8 mouse cellular contexts compared by ENCODE assay signal in the genomic region with DNA sequence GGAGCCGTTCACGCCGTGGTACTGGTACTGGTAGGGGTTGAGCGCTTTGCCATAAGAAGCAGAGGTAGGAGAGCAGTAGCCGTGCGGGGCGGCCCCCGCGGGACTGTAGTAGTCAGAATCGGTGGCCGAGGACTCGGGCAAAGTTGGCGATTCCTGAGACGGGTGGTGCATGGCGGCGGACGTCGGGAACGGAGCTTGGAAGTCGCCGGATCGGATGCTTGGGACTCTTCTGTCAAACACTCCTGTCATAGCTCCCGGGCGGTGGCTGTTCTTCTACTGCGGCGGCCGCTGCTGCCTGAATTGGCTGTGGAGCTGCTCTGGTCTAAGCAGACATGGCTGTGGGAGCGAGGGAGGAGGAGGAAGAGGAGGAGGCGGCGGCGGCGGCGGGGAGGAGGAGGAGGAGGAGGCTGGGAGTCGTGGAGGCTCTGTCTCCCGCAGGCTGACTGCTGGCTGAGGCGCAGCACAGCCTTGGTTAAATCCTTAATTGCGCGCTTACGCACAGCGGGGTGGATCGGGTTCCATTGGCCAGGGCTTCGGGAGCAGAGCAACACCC. TPM values are rescaled to one million over a fixed set of nuclear protein-coding genes. Genes with fewer than 3 reads are reported as not detected.
DNase-seq lines count a peak whose midpoint lies in the region; ATAC-seq lines count a peak whose summit lies in the region.

A gene (minus strand): TSS at position 448 of the 553 bp plus-strand sequence.

- peak within 1 kb of the TSS; percentile 87 for H3K27ac ChIP-seq in embryonic facial prominence, embryonic 15.5 days (replicated peaks)
- no peak within 1 kb of the TSS; the same call in 1 of the 2 replicates for H3K27ac ChIP-seq in hindbrain, embryonic 12.5 days
- H3K27ac ChIP-seq in liver, embryonic 12.5 days: no peak within 1 kb of the TSS

- peak within 1 kb of the TSS; percentile 57 for H3K4me3 ChIP-seq in embryonic facial prominence, embryonic 15.5 days (replicated peaks)
- peak within 1 kb of the TSS; percentile 40 for H3K4me3 ChIP-seq in hindbrain, embryonic 12.5 days
- H3K4me3 ChIP-seq in liver, embryonic 12.5 days: peak within 1 kb of the TSS; percentile 32

- ATAC-seq in embryonic facial prominence, embryonic 15.5 days (ENCODE audit: insufficient number of reproducible peaks, low FRiP score, low TSS enrichment, low read depth): peak; percentile 94
- peak; percentile 57 for ATAC-seq in hindbrain, embryonic 12.5 days (ENCODE audit: low FRiP score)
- no peak for ATAC-seq in liver, embryonic 12.5 days
- ATAC-seq in inflammation-experienced regulatory T-cells, adult 6 months: no peak

- no peaks in the 10 kb centered on the region for H3K9me3 ChIP-seq in embryonic facial prominence, embryonic 15.5 days (replicated peaks)
- H3K9me3 ChIP-seq in hindbrain, embryonic 12.5 days (replicated peaks): no peaks in the 10 kb centered on the region
- H3K9me3 ChIP-seq in liver, embryonic 12.5 days (replicated peaks): no peaks in the 10 kb centered on the region

- peaks cover 37% of the 10 kb centered on the region for H3K4me1 ChIP-seq in embryonic facial prominence, embryonic 15.5 days
- H3K4me1 ChIP-seq in hindbrain, embryonic 12.5 days: peaks cover 20% of the 10 kb centered on the region
- H3K4me1 ChIP-seq in liver, embryonic 12.5 days: peaks cover 6% of the 10 kb centered on the region

- H3K4me2 ChIP-seq in embryonic facial prominence, embryonic 15.5 days (replicated peaks): peak within 1 kb of the TSS; percentile 80
- H3K4me2 ChIP-seq in hindbrain, embryonic 12.5 days (replicated peaks): peak within 1 kb of the TSS; percentile 57
- peak within 1 kb of the TSS; percentile 51 for H3K4me2 ChIP-seq in liver, embryonic 12.5 days

- H3K27me3 ChIP-seq in embryonic facial prominence, embryonic 15.5 days: peaks cover 73% of the 10 kb centered on the region
- H3K27me3 ChIP-seq in hindbrain, embryonic 12.5 days: peaks cover 79% of the 10 kb centered on the region
- H3K27me3 ChIP-seq in liver, embryonic 12.5 days (replicated peaks): peaks cover 85% of the 10 kb centered on the region

- DNase-seq in ovary, postnatal 36 days (ENCODE audit: low spot score): peak; percentile 47
- no peak for DNase-seq in ovary, postnatal 10 days (ENCODE audit: low spot score)
- DNase-seq in right cerebral cortex, postnatal 14 days: peak; percentile 55
- DNase-seq in adrenal gland, postnatal 25 days: no peak

- no peaks in the 10 kb centered on the region for H3K36me3 ChIP-seq in embryonic facial prominence, embryonic 15.5 days
- H3K36me3 ChIP-seq in hindbrain, embryonic 12.5 days: no peaks in the 10 kb centered on the region
- no peaks in the 10 kb centered on the region for H3K36me3 ChIP-seq in liver, embryonic 12.5 days

- peak within 1 kb of the TSS; percentile 56 for H3K9ac ChIP-seq in embryonic facial prominence, embryonic 15.5 days
- peak within 1 kb of the TSS; percentile 39 for H3K9ac ChIP-seq in hindbrain, embryonic 12.5 days
- H3K9ac ChIP-seq in liver, embryonic 12.5 days: no peak within 1 kb of the TSS

- WGBS in embryonic facial prominence, embryonic 15.5 days: under 1% methylated on average over 42 of the region's 42 CpGs
- under 1% methylated on average over 32 of the region's 42 CpGs for WGBS in hindbrain, embryonic 12.5 days
- 2% methylated on average over 35 of the region's 42 CpGs for WGBS in liver, embryonic 12.5 days (ENCODE audit: insufficient replicate concordance)

RNA-seq across cellular contexts. Expression of the gene that starts here (rescaled TPM):
- 46.9 and 56.0 TPM in 2 replicates for polyA plus RNA-seq in embryonic facial prominence, embryonic 15.5 days (2015; fragmentation: Nextera tagmentation; extraction: Ambion mirVana)
- polyA plus RNA-seq in hindbrain, embryonic 12.5 days (2016; fragmentation: Nextera tagmentation; extraction: Ambion mirVana): 10.7 and 19.2 TPM in 2 replicates
- 0.12 TPM in 1 of 2 replicates, not detected in the other for polyA plus RNA-seq in liver, embryonic 12.5 days (2016; fragmentation: Nextera tagmentation; extraction: Ambion mirVana)
- not detected for polyA plus RNA-seq in inflammation-experienced regulatory T-cells, adult 6 months (2017; shearing (Covaris generic))
- not detected in 2 replicates for total RNA-seq in adrenal gland, postnatal 25 days (2021)

Comparison
In these comparisons a context has a peak if more than half of its experiments do, and no peak if none do; other contexts are left out.
1. RNA of the gene that starts here (polyA plus RNA-seq): 46.9 to 56.0 TPM in embryonic facial prominence, embryonic 15.5 days and 10.7 to 19.2 TPM in hindbrain, embryonic 12.5 days; 0.12 TPM in liver, embryonic 12.5 days and not detected in inflammation-experienced regulatory T-cells, adult 6 months; every median in the first group is over 10 times any median in the second.
2. DNase-seq: peak in ovary, postnatal 36 days (single experiment) and right cerebral cortex, postnatal 14 days (single experiment); none in ovary, postnatal 10 days (single experiment) and adrenal gland, postnatal 25 days (single experiment).
3. ATAC-seq: peak in embryonic facial prominence, embryonic 15.5 days (single experiment) and hindbrain, embryonic 12.5 days (single experiment); none in liver, embryonic 12.5 days (single experiment) and inflammation-experienced regulatory T-cells, adult 6 months (single experiment).
4. Peak in every context shown above with its lines, with median percentiles within 50 percentile points of each other: H3K4me2 ChIP-seq and H3K4me3 ChIP-seq.